Mouse (Mus musculus): ENCODE measurements around the gene Stard7. TPM values are rescaled to one million over a fixed set of nuclear protein-coding genes. Genes with fewer than 3 reads are reported as not detected.
A peak's percentile ranks its signal among the peaks of the same experiment; 100 is the strongest.

Gene Stard7
- polyA plus RNA-seq, 1 experiment from 2014 or later = 77.8 TPM

DNA sequence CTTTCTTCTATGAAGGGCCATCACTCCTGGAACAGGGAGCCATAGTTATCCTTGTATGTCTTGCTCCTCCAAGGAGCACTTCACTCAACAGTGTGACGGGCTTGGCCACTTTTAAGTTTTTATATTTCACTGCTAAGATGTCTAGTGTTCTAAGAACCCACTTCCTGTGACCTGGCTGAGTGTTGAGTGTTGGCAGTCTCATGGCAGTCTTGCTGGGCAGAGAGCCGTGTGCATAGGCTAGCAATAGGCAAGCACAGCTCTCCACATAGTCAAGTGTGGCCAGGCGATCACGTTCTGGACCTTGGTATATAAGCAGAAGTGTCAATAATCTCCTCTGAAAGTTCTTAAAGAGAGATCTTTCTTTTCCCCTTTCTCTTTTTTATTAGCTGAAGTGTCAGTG is 48.1 kb downstream of the Stard7 start:
- H3K4me1 ChIP-seq (ENCODE audit: control insufficient read depth, insufficient read depth, low read length) = no peaks in the 10 kb centered on the region
- H3K4me2 ChIP-seq (ENCODE audit: low read depth, severe bottlenecking) = no peak overlapping the region
- H3K9ac ChIP-seq (ENCODE audit: low read length) = no peak overlapping the region
- H3K27me3 ChIP-seq (ENCODE audit: control insufficient read depth, insufficient read depth, low read length) = no peaks in the 10 kb centered on the region
- H3K27ac ChIP-seq (replicated peaks; ENCODE audit: low read depth, low read length) = no peak overlapping the region
- no peaks in the 10 kb centered on the region for H3K36me3 ChIP-seq (ENCODE audit: control insufficient read depth, insufficient read depth, low read length)
- WGBS = 81% methylated on average over 4 of the region's 4 CpGs
- H3K4me3 ChIP-seq (ENCODE audit: low read depth, low read length) = no peak overlapping the region
- H3K9me3 ChIP-seq (ENCODE audit: control insufficient read depth, low read length) = no peaks in the 10 kb centered on the region
- DNase-seq (ENCODE audit: low spot score) (no peak), ATAC-seq (ENCODE audit: insufficient number of reproducible peaks, low FRiP score, low TSS enrichment, low read depth) (no peak)

- DNase-seq (ENCODE audit: low spot score) = no peak
- no peak for ATAC-seq (ENCODE audit: insufficient number of reproducible peaks, low FRiP score, low TSS enrichment, low read depth)
- Histone ChIP-seq H3K4me2 (ENCODE audit: low read depth, severe bottlenecking) (no peak overlapping the region), H3K27me3 (ENCODE audit: control insufficient read depth, insufficient read depth, low read length) (no peaks in the 10 kb centered on the region), H3K36me3 (ENCODE audit: control insufficient read depth, insufficient read depth, low read length) (no peaks in the 10 kb centered on the region), H3K4me3 (ENCODE audit: low read depth, low read length) (no peak overlapping the region), H3K27ac (replicated peaks; ENCODE audit: low read depth, low read length) (no peak overlapping the region), H3K9ac (ENCODE audit: low read length) (no peak overlapping the region), H3K4me1 (ENCODE audit: control insufficient read depth, insufficient read depth, low read length) (no peaks in the 10 kb centered on the region), H3K9me3 (ENCODE audit: control insufficient read depth, low read length) (no peaks in the 10 kb centered on the region)
- 67% methylated on average over 4 of the region's 4 CpGs for WGBS
Observed at GRCm38 (mm10) chr2:127319071-127319470, 49.1 kb downstream of the Stard7 start.

GRCm38 (mm10) chr2:127322671-127323285 is 52.8 kb downstream of the Stard7 start:
- Histone ChIP-seq H3K36me3 (ENCODE audit: control insufficient read depth, insufficient read depth, low read length) (no peaks in the 10 kb centered on the region), H3K4me1 (ENCODE audit: control insufficient read depth, insufficient read depth, low read length) (no peaks in the 10 kb centered on the region), H3K4me3 (ENCODE audit: low read depth, low read length) (no peak overlapping the region), H3K27ac (replicated peaks; ENCODE audit: low read depth, low read length) (no peak overlapping the region), H3K4me2 (ENCODE audit: low read depth, severe bottlenecking) (no peak overlapping the region), H3K27me3 (ENCODE audit: control insufficient read depth, insufficient read depth, low read length) (no peaks in the 10 kb centered on the region), H3K9me3 (ENCODE audit: control insufficient read depth, low read length) (no peaks in the 10 kb centered on the region), H3K9ac (ENCODE audit: low read length) (no peak overlapping the region)
- DNase-seq (ENCODE audit: low spot score) = no peak
- WGBS = 80% methylated on average over 6 of the region's 6 CpGs
- ATAC-seq (ENCODE audit: insufficient number of reproducible peaks, low FRiP score, low TSS enrichment, low read depth) = no peak

GRCm38 (mm10) chr2:127323667-127324066 is 53.6 kb downstream of the Stard7 start:
- Histone ChIP-seq H3K4me1 (ENCODE audit: control insufficient read depth, insufficient read depth, low read length) (no peaks in the 10 kb centered on the region), H3K27ac (replicated peaks; ENCODE audit: low read depth, low read length) (no peak overlapping the region), H3K36me3 (ENCODE audit: control insufficient read depth, insufficient read depth, low read length) (no peaks in the 10 kb centered on the region), H3K4me3 (ENCODE audit: low read depth, low read length) (no peak overlapping the region), H3K27me3 (ENCODE audit: control insufficient read depth, insufficient read depth, low read length) (no peaks in the 10 kb centered on the region), H3K9me3 (ENCODE audit: control insufficient read depth, low read length) (no peaks in the 10 kb centered on the region), H3K4me2 (ENCODE audit: low read depth, severe bottlenecking) (no peak overlapping the region), H3K9ac (ENCODE audit: low read length) (no peak overlapping the region)
- WGBS = 81% methylated on average over 1 of the region's 1 CpGs
- ATAC-seq (ENCODE audit: insufficient number of reproducible peaks, low FRiP score, low TSS enrichment, low read depth) (no peak), DNase-seq (ENCODE audit: low spot score) (no peak)

GRCm38 (mm10) chr2:127324456-127324855 is 54.4 kb downstream of the Stard7 start:
- no peaks in the 10 kb centered on the region for H3K9me3 ChIP-seq (ENCODE audit: control insufficient read depth, low read length)
- no peak for ATAC-seq (ENCODE audit: insufficient number of reproducible peaks, low FRiP score, low TSS enrichment, low read depth)
- no peaks in the 10 kb centered on the region for H3K36me3 ChIP-seq (ENCODE audit: control insufficient read depth, insufficient read depth, low read length)
- 53% methylated on average over 7 of the region's 7 CpGs for WGBS
- no peak for DNase-seq (ENCODE audit: low spot score)
- H3K4me3 ChIP-seq (ENCODE audit: low read depth, low read length) = no peak overlapping the region
- no peaks in the 10 kb centered on the region for H3K4me1 ChIP-seq (ENCODE audit: control insufficient read depth, insufficient read depth, low read length)
- H3K9ac ChIP-seq (ENCODE audit: low read length) = no peak overlapping the region
- H3K4me2 ChIP-seq (ENCODE audit: low read depth, severe bottlenecking) = no peak overlapping the region
- H3K27ac ChIP-seq (replicated peaks; ENCODE audit: low read depth, low read length) = no peak overlapping the region
- no peaks in the 10 kb centered on the region for H3K27me3 ChIP-seq (ENCODE audit: control insufficient read depth, insufficient read depth, low read length)

DNA sequence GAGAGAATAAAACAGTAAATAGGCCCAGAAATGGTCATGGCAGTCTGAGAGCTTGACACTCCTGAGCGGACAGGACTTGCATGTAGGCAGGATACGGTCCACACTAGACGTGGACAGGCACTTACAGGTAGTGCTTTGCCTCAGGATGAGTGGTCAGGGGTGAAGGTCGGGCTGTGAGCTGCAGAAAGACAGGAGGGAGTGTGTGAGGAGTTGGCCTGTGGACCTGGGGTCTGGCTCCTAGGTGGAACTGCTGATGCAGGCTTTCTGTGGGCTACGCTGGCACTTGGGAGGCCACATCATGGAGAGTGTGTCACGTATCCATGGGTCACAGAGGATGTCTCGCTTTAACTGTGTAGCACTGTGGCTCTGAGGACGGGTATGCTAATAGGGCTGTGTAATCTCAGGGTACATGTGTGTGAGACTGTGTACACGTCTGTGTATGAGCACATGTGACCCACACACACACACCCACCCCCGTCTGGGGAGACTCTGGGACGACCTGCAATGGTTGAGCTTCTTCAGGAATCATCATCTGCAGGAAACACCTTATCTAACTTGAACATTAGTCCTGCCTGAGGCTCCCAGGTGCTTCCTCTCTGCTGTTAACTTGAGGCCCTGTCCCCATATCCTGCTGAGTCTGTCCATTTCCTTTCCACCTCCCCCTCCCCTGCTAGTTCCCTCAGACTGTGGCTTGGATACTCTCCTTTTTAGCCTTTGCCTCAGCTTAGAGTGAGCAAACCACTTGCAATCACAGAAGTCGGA is 58.3 kb downstream of the Stard7 start:
- Histone ChIP-seq H3K27me3 (ENCODE audit: control insufficient read depth, insufficient read depth, low read length) (no peaks in the 10 kb centered on the region), H3K9ac (ENCODE audit: low read length) (0 out of 2 replicates have a peak overlapping the region, but pooled peaks have one; percentile 5), H3K4me3 (ENCODE audit: low read depth, low read length) (no peak overlapping the region), H3K4me1 (ENCODE audit: control insufficient read depth, insufficient read depth, low read length) (no peaks in the 10 kb centered on the region), H3K27ac (replicated peaks; ENCODE audit: low read depth, low read length) (no peak overlapping the region), H3K36me3 (ENCODE audit: control insufficient read depth, insufficient read depth, low read length) (no peaks in the 10 kb centered on the region), H3K4me2 (ENCODE audit: low read depth, severe bottlenecking) (no peak overlapping the region), H3K9me3 (ENCODE audit: control insufficient read depth, low read length) (no peaks in the 10 kb centered on the region)
- WGBS = 74% methylated on average over 12 of the region's 12 CpGs
- ATAC-seq (ENCODE audit: insufficient number of reproducible peaks, low FRiP score, low TSS enrichment, low read depth) (no peak), DNase-seq (ENCODE audit: low spot score) (no peak)

DNA sequence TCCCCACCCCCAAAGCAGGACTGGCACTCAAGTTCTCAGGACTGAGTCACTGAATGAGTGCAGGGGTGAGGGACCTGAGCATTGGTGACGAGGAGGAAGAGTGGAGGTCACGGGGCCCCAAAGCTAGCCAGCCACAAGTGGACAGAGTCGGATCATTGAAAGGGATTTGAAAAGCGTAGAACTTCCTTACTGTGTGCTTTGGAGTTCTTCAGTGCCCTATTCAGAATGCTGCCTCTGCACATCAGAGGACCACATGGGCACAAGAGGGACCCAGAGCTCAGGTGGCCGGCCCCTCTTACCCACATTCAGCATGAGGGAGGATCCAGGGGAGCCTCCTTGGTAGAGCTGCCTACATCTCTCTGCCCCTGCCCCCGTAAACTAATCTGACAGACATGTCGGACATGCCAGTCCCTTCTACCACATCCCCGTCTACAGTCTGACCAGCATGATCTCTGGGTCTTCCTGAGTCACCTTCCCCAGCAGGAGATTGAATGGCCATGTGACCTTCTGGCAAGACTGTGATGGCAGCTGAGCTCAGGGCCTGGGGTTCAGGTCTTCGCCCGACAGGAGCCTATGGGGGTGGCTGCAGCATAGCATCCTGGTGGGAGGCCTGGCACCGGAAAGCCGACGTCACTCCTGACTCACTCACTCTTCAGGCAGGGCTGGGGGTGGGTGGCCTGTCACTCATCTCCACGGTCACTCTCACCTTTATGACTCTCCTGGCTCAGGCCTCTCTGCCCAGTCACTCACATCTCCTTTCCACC is 63.0 kb downstream of the Stard7 start:
- H3K27me3 ChIP-seq (ENCODE audit: control insufficient read depth, insufficient read depth, low read length) = peaks cover 16% of the 10 kb centered on the region
- H3K36me3 ChIP-seq (ENCODE audit: control insufficient read depth, insufficient read depth, low read length) = no peaks in the 10 kb centered on the region
- H3K27ac ChIP-seq (replicated peaks; ENCODE audit: low read depth, low read length) = no peak overlapping the region
- peaks cover 13% of the 10 kb centered on the region for H3K4me1 ChIP-seq (ENCODE audit: control insufficient read depth, insufficient read depth, low read length)
- WGBS = 86% methylated on average over 14 of the region's 14 CpGs
- H3K9ac ChIP-seq (ENCODE audit: low read length) = no peak overlapping the region
- no peak overlapping the region for H3K4me3 ChIP-seq (ENCODE audit: low read depth, low read length)
- no peaks in the 10 kb centered on the region for H3K9me3 ChIP-seq (ENCODE audit: control insufficient read depth, low read length)
- ATAC-seq (ENCODE audit: insufficient number of reproducible peaks, low FRiP score, low TSS enrichment, low read depth) (no peak), DNase-seq (ENCODE audit: low spot score) (no peak)
- H3K4me2 ChIP-seq (ENCODE audit: low read depth, severe bottlenecking) = no peak overlapping the region

- no peaks in the 10 kb centered on the region for H3K9me3 ChIP-seq (ENCODE audit: control insufficient read depth, low read length)
- DNase-seq (ENCODE audit: low spot score) (no peak), ATAC-seq (ENCODE audit: insufficient number of reproducible peaks, low FRiP score, low TSS enrichment, low read depth) (no peak)
- no peak overlapping the region for H3K27ac ChIP-seq (replicated peaks; ENCODE audit: low read depth, low read length)
- H3K27me3 ChIP-seq (ENCODE audit: control insufficient read depth, insufficient read depth, low read length) = peaks cover 16% of the 10 kb centered on the region
- no peak overlapping the region for H3K9ac ChIP-seq (ENCODE audit: low read length)
- peaks cover 13% of the 10 kb centered on the region for H3K4me1 ChIP-seq (ENCODE audit: control insufficient read depth, insufficient read depth, low read length)
- 70% methylated on average over 5 of the region's 5 CpGs for WGBS
- no peak overlapping the region for H3K4me3 ChIP-seq (ENCODE audit: low read depth, low read length)
- H3K4me2 ChIP-seq (ENCODE audit: low read depth, severe bottlenecking) = no peak overlapping the region
- no peaks in the 10 kb centered on the region for H3K36me3 ChIP-seq (ENCODE audit: control insufficient read depth, insufficient read depth, low read length)
Observed at GRCm38 (mm10) chr2:127333945-127334603, 64.1 kb downstream of the Stard7 start.
